Mouse (Mus musculus) erythroblast, adult 5-6 weeks (primary cell): ENCODE results near the gene Cyfip2. TPM values are rescaled to one million over a fixed set of nuclear protein-coding genes. Genes with fewer than 3 reads are reported as not detected.

Experiments
- ATAC-seq: replicated peaks from 2 replicates; pipeline ENCODE4 v1.8.0; 2016; ENCODE audit warnings: moderate number of reproducible peaks, mild to moderate bottlenecking, moderate TSS enrichment, inconsistent platforms; ENCODE audit not compliant: poor library complexity, low FRiP score, severe bottlenecking
- total RNA-seq, 2 experiments: library from RNA; stranded (forward) in 1 of 2; stranded (reverse) in 1 of 2; fragments of 150-400 nt in 1 of 2; fragments of 200-764, 138-1000 nt in 1 of 2; gene quantifications; 2 replicates each; pipeline versions ENCODE4 v1.2.3 to v1.2.4; 2015 to 2017; ENCODE audit warnings: low replicate concordance in 2 of 2

Gene Cyfip2
- total RNA-seq, 2 experiments from 2014 or later = 19.9 to 60.3 TPM

GRCm38 (mm10) chr11:46146619-46147018, 166.0 kb downstream of the Cyfip2 start:
- no peak for ATAC-seq

GRCm38 (mm10) chr11:46145163-46145875, 167.3 kb downstream of the Cyfip2 start:
- ATAC-seq = no peak

Other genes starting within 250 kb of the Cyfip2 start
- not detected in 2 replicates for gene Nipal4, start 146.4 kb downstream of the Cyfip2 start, total RNA-seq (2015; ENCODE audit: low replicate concordance)
- gene Nipal4, start 146.4 kb downstream of the Cyfip2 start, total RNA-seq (2017; ENCODE audit: low replicate concordance) = not detected in 2 replicates
- not detected in 2 replicates for gene Fndc9, start 77.3 kb downstream of the Cyfip2 start, total RNA-seq (2015; ENCODE audit: low replicate concordance)
- gene Fndc9, start 77.3 kb downstream of the Cyfip2 start, total RNA-seq (2017; ENCODE audit: low replicate concordance) = not detected in 2 replicates
- gene Itk, start 76.7 kb upstream of the Cyfip2 start, total RNA-seq (2015; ENCODE audit: low replicate concordance) = not detected in 2 replicates
- gene Itk, start 76.7 kb upstream of the Cyfip2 start, total RNA-seq (2017; ENCODE audit: low replicate concordance) = 0.56 and 1.5 TPM in 2 replicates
- gene Fam71b, start 83.7 kb upstream of the Cyfip2 start, total RNA-seq (2015; ENCODE audit: low replicate concordance) = not detected in 2 replicates
- gene Fam71b, start 83.7 kb upstream of the Cyfip2 start, total RNA-seq (2017; ENCODE audit: low replicate concordance) = not detected in 2 replicates
- 62.1 and 110 TPM in 2 replicates for gene Med7, start 124.1 kb upstream of the Cyfip2 start, total RNA-seq (2015; ENCODE audit: low replicate concordance)
- gene Med7, start 124.1 kb upstream of the Cyfip2 start, total RNA-seq (2017; ENCODE audit: low replicate concordance) = 35.3 and 40.0 TPM in 2 replicates
- gene Havcr2, start 142.1 kb upstream of the Cyfip2 start, total RNA-seq (2015; ENCODE audit: low replicate concordance) = 0.19 and 1.5 TPM in 2 replicates
- gene Havcr2, start 142.1 kb upstream of the Cyfip2 start, total RNA-seq (2017; ENCODE audit: low replicate concordance) = 1.8 and 3.5 TPM in 2 replicates
- not detected in 2 replicates for gene Gm12169, start 211.4 kb upstream of the Cyfip2 start, total RNA-seq (2015; ENCODE audit: low replicate concordance)
- not detected in 2 replicates for gene Gm12169, start 211.4 kb upstream of the Cyfip2 start, total RNA-seq (2017; ENCODE audit: low replicate concordance)